Mouse (Mus musculus) embryonic facial prominence, embryonic 10.5 days (tissue): ENCODE measurements at regions not wholly inside any gene's neighbourhood (a gene's known extent, or its start where the extent isn't known, plus 50 kb on each side); places are given as distances from the start of the nearest gene placed in this dataset.

Source experiments
- DNase-seq: peaks from one replicate; pipeline ENCODE4 v3.0.0-alpha.2; 2017; ENCODE audit warnings: low spot score
- H3K27ac ChIP-seq: fragments of 300-500 bp; sonication (generic); replicated peaks from 2 replicates; pipeline ENCODE4 v1.5.1; 2016; ENCODE audit warnings: mild to moderate bottlenecking
- H3K27me3 ChIP-seq: fragments of 300-500 bp; sonication (generic); replicated peaks from 2 replicates; pipeline ENCODE4 v1.6.1; 2016; ENCODE audit warnings: low read depth, mild to moderate bottlenecking; ENCODE audit not compliant: poor library complexity, severe bottlenecking
- H3K36me3 ChIP-seq: fragments of 300-500 bp; sonication (generic); replicated peaks from 2 replicates; pipeline ENCODE4 v1.6.1; 2016; ENCODE audit warnings: mild to moderate bottlenecking, moderate library complexity
- H3K4me1 ChIP-seq: fragments of 300-500 bp; sonication (generic); 2 replicates; pipeline ENCODE4 v1.6.1; 2016
- H3K4me3 ChIP-seq: fragments of 300-500 bp; sonication (generic); 2 replicates; pipeline ENCODE4 v1.5.1; 2016; ENCODE audit warnings: mild to moderate bottlenecking, moderate library complexity
- H3K9me3 ChIP-seq: fragments of 300-500 bp; sonication (generic); 2 replicates; pipeline ENCODE4 v1.6.1; 2016; ENCODE audit warnings: mild to moderate bottlenecking
- WGBS: fragments of 180-500 bp; shearing (Covaris S2); methylation state at CpG from one replicate; pipeline ENCODE4 v1.1.7; 2016; 5-methylcytosine and 5-hydroxymethylcytosine counted together

DNA sequence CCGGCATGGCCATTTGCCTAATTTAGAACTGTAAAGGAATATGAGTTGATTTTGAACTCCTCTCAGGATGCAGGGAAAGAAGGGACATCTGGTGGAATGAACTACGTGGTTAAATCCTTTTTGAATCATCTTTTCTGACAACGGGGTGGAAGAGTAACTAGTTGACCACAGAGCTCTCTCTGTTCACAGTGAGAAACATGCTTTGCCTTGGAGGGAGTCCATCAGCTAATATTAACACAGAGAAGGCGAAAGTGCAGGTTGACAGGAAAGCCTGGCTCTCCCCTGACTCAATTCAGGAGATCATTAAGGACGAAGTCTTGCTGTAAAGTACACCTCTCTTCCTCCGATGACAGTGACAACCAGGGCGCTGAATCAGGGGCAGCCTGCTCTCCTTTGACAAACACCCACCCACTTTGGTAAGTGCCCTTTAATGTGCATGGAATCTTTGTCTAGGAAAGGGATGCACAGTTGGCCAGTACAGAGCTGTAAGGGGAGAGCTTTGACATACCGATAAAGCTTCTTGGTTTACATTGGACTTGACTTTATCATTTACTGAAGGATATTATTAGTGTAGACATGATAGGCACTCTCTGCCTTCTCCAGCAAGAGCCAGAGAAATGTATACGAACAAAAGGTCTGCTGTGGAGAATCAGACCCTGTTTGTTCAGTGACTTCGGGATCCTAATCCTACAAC lies 480.3 kb downstream of the Gm10295 start:
- Histone ChIP-seq H3K4me3 (no peak overlapping the region), H3K27me3 (no peaks in the 10 kb centered on the region), H3K9me3 (no peaks in the 10 kb centered on the region), H3K4me1 (peaks cover 8% of the 10 kb centered on the region; the same call in 1 of the 2 replicates), H3K27ac (no peak overlapping the region), H3K36me3 (no peaks in the 10 kb centered on the region)
- no peak for DNase-seq
- 58% methylated on average over 10 of the region's 10 CpGs for WGBS

DNA sequence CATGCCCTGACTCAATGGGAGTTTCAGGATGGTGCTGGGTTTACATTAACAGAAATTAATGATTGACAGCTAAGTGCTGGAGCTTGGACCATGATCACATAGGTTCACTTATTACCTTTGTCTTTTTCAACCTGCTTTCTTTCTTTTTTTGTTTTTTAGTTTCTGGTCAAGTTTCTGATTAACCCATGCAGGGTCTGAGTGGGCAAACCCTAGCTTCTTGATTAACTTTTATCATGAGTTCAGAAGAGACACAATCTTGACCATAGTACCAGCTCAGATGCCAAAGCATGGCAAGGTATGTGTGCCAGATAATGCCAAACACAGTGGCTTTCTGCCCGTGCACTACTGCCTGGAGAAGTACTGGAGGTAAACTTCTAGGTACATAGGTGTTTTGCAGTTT lies 482.2 kb downstream of the Gm10295 start:
- H3K36me3 ChIP-seq = no peaks in the 10 kb centered on the region
- no peak overlapping the region for H3K27ac ChIP-seq
- WGBS = 92% methylated on average over 1 of the region's 1 CpGs
- no peak for DNase-seq
- H3K27me3 ChIP-seq = no peaks in the 10 kb centered on the region
- peaks cover 10% of the 10 kb centered on the region; the same call in 1 of the 2 replicates for H3K4me1 ChIP-seq
- H3K4me3 ChIP-seq = no peak overlapping the region
- no peaks in the 10 kb centered on the region for H3K9me3 ChIP-seq

DNA sequence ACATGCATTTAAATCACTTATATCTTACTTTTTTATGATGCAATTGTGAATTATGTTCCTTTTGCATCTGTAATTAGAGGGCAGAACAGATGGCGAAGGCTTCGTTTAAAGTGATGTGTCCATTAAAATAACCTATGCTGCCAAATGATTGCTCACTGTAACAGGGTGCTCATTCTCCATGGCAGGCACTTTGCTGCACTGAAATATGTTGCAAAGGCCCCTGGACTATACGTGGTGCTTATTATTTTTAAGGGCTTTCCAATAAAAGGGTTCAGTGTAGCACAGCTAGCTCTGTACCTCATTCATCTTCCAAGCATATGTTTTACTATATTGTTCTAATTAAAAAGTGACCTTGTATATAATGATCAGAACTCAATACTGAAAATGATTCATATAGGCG lies 491.3 kb downstream of the Gm10295 start:
- no peak overlapping the region for H3K4me3 ChIP-seq
- no peak overlapping the region for H3K27ac ChIP-seq
- H3K36me3 ChIP-seq = no peaks in the 10 kb centered on the region
- DNase-seq = no peak
- WGBS = 89% methylated on average over 4 of the region's 4 CpGs
- 0 out of 2 replicates have a peak, but pooled peaks cover 9% of the 10 kb centered on the region for H3K4me1 ChIP-seq
- H3K27me3 ChIP-seq = no peaks in the 10 kb centered on the region
- H3K9me3 ChIP-seq = no peaks in the 10 kb centered on the region

DNA sequence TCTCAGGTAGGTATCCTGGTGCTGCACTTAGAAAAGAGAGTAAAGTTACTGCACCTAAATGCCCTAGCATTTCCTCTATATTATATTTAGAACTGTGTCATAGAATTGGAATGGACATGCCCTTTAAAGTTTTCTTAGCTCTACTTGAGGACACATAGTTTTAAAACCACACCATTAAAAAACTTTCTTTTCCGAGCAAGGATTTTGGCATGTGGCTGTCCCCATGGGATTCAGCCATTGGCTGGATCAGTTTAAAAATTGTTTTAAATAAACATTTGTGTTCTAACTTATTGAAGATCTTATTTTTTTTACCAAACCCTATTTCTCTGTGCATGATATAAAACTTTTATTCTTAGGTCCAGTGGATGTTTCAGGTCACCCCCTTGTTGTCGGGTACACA lies 484.2 kb upstream of the Nr2f2 start:
- H3K36me3 ChIP-seq = no peaks in the 10 kb centered on the region
- DNase-seq = no peak
- H3K4me1 ChIP-seq = peaks cover 25% of the 10 kb centered on the region
- no peak overlapping the region for H3K4me3 ChIP-seq
- H3K27me3 ChIP-seq = peaks cover 12% of the 10 kb centered on the region; the same call in 1 of the 2 replicates
- no peaks in the 10 kb centered on the region for H3K9me3 ChIP-seq
- H3K27ac ChIP-seq = no peak overlapping the region
- WGBS = 79% methylated on average over 2 of the region's 2 CpGs

DNA sequence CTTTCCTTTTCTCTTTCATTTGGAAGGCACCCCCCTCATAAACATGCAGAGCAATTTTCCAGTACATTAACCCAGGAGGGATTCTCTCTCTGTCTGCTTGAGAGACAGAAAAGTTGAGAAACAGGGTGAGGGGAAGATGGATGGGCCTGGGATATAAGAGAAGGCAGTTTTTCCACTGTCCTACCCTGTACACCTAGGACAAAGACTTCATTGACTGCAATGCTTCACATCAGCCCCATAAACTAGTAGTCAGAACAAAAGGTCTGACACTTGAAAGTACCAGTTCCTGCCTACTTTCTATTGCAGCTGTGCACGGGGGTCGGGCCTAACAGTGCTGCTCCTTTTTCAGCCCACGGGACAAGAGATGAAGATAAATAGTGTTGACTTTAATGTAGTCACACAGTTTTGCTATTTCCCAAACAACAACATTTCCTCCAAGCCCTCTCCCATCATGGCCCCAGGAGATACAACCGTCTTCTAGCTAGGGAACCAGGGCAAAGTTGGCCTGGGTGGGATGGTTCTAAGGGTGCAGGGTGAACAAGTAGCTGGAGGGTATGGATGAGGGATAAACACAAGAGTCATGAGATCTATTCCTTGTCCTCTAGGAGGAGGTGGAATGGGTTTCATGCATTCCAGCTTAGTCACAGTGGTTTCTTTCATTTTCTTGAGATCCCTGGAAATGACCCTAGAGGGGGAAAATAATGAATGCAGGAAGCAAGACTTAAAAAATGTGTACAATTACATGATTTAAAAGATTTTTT lies 481.7 kb upstream of the Nr2f2 start:
- H3K4me3 ChIP-seq = no peak overlapping the region
- H3K4me1 ChIP-seq = peaks cover 33% of the 10 kb centered on the region
- no peaks in the 10 kb centered on the region for H3K36me3 ChIP-seq
- H3K27ac ChIP-seq = no peak overlapping the region
- DNase-seq = no peak
- peaks cover 12% of the 10 kb centered on the region; the same call in 1 of the 2 replicates for H3K27me3 ChIP-seq
- H3K9me3 ChIP-seq = no peaks in the 10 kb centered on the region
- WGBS = 24% methylated on average over 4 of the region's 4 CpGs

DNA sequence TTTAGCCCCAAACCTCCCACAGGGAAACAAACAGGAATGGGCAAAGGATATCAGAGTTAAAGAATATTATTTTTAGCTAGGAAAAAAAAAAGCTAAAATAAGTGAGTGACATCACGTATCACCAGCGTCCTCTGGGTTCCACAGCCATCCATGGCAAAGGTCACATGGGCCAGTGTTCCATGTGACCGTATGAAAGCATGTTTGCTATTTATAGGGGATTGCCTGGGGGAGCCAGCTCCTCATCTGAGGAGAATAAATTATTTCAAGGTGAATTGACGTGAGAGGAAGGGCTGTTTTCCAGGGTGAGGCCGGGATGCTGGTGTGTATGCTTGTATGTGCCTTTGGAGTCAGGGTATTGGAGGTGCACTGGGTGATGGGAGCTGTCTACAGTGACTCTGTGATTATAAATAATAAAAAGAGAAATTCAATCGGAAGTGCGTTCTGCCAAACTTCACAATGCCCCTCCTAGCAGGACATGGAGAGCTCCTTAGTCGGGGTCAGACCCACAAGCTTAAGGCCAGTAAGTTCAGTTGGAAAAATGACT lies 481.0 kb upstream of the Nr2f2 start:
- Histone ChIP-seq H3K36me3 (no peaks in the 10 kb centered on the region), H3K27ac (no peak overlapping the region), H3K4me3 (no peak overlapping the region), H3K9me3 (no peaks in the 10 kb centered on the region), H3K27me3 (peaks cover 12% of the 10 kb centered on the region; the same call in 1 of the 2 replicates), H3K4me1 (peaks cover 33% of the 10 kb centered on the region)
- WGBS = 44% methylated on average over 8 of the region's 8 CpGs
- DNase-seq = peak; percentile 18

DNA sequence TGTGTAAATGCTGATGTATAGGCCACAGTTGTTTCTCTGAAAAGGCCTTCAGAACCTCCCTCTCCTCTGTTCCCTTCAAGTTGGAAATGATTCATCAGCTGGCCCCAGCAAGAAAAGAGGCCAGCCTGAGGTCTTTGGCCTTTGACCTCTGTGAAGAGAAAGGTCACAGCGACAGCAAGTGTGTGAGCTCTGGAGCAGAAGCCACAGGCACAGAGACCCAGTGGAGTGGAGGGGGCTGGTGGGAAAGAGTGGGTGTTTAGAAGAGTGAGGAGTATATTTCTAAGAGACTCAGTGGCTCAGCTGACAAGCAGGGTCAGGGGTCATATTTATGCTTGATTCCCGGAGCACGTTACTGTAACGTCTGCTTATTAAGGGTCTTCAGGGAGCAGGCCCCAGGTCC lies 479.5 kb upstream of the Nr2f2 start:
- DNase-seq = peak; percentile 59
- H3K4me1 ChIP-seq = peaks cover 33% of the 10 kb centered on the region
- no peaks in the 10 kb centered on the region for H3K36me3 ChIP-seq
- WGBS = 4% methylated on average over 4 of the region's 4 CpGs
- H3K4me3 ChIP-seq = no peak overlapping the region
- 0 out of 2 replicates have a peak overlapping the region, but pooled peaks have one; percentile 49 for H3K27ac ChIP-seq
- no peaks in the 10 kb centered on the region for H3K9me3 ChIP-seq
- peaks cover 12% of the 10 kb centered on the region; the same call in 1 of the 2 replicates for H3K27me3 ChIP-seq

DNA sequence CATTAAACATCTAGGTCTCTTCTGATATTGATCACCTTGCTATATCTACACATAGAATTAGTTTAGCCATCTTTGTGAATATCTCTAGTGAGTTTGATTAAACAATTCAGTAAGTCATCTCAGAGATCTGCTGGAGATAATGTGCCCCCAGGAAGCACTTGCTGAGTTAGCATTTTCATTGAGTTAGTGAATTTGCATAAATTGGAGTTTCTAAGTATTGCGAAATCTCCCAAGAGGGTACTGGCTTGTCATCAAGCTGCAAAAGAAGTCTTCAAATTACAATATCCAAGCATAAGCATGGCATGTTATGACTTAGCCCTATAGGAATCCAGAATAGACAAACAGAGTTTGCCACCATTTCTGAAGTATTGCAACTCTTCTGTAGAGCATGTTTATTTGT lies 473.6 kb upstream of the Nr2f2 start:
- H3K4me1 ChIP-seq = peaks cover 4% of the 10 kb centered on the region
- WGBS = 93% methylated on average over 1 of the region's 1 CpGs
- no peaks in the 10 kb centered on the region; the same call in 1 of the 2 replicates for H3K27me3 ChIP-seq
- DNase-seq = no peak
- no peak overlapping the region for H3K4me3 ChIP-seq
- no peaks in the 10 kb centered on the region for H3K36me3 ChIP-seq
- H3K27ac ChIP-seq = no peak overlapping the region
- no peaks in the 10 kb centered on the region for H3K9me3 ChIP-seq

DNA sequence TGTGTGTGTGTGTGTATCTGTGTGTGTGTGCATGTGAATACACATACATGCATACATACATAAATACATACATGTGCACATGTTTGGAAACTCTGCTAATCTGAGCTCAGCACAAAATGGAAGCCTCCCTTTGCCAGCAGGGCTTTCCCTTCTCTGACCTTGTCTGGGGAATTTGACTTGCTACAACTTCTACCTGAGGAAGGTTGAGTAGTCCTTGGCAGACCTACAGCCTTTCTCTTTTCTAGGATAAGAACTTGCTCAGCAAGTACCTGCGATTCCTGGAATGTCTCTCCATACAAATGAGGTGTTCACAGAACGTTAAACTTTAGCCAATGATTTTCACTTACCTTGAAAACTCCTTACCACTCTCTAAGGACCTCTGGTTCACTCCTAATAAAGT lies 472.7 kb upstream of the Nr2f2 start:
- H3K36me3 ChIP-seq = no peaks in the 10 kb centered on the region
- H3K4me1 ChIP-seq = no peaks in the 10 kb centered on the region; the same call in 1 of the 2 replicates
- H3K4me3 ChIP-seq = no peak overlapping the region
- no peak for DNase-seq
- WGBS = 91% methylated on average over 2 of the region's 2 CpGs
- no peaks in the 10 kb centered on the region for H3K27me3 ChIP-seq
- H3K27ac ChIP-seq = no peak overlapping the region
- no peaks in the 10 kb centered on the region for H3K9me3 ChIP-seq

DNA sequence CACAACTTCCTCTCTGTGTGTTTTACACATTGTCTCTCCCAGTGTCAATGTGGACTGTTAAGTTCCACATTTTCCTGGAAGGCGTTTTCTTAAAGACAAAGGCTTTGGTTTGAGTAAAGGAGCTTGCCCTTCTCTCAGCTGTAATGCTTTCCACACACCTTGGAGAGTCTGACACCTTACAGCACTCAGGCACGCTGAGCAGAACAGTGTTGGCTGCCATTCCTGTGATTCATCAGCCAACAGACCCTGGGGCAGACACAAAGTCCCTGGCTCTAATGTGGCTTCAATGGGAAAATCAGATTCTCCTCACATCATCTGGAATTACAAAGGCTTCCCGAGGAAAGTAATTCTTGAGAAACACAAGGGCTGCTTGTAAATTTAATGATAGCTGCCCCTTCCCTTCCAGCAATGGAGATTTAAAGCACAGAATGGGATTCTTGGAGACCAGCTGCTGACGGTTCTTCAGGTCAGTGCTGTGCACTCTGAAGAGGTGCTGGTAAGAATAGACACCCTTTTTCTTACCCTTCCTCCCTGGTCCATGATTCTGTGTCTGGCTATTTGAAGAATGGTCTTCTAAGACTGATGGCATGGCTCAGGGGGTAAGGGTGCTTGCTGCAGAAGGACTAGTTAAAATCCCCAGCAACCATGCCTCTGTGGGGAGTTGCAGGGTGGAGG lies 468.4 kb upstream of the Nr2f2 start:
- DNase-seq = no peak
- H3K4me1 ChIP-seq = no peaks in the 10 kb centered on the region; the same call in 1 of the 2 replicates
- 47% methylated on average over 4 of the region's 4 CpGs for WGBS
- no peak overlapping the region for H3K27ac ChIP-seq
- H3K4me3 ChIP-seq = no peak overlapping the region
- H3K36me3 ChIP-seq = no peaks in the 10 kb centered on the region
- H3K27me3 ChIP-seq = no peaks in the 10 kb centered on the region
- no peaks in the 10 kb centered on the region for H3K9me3 ChIP-seq

DNA sequence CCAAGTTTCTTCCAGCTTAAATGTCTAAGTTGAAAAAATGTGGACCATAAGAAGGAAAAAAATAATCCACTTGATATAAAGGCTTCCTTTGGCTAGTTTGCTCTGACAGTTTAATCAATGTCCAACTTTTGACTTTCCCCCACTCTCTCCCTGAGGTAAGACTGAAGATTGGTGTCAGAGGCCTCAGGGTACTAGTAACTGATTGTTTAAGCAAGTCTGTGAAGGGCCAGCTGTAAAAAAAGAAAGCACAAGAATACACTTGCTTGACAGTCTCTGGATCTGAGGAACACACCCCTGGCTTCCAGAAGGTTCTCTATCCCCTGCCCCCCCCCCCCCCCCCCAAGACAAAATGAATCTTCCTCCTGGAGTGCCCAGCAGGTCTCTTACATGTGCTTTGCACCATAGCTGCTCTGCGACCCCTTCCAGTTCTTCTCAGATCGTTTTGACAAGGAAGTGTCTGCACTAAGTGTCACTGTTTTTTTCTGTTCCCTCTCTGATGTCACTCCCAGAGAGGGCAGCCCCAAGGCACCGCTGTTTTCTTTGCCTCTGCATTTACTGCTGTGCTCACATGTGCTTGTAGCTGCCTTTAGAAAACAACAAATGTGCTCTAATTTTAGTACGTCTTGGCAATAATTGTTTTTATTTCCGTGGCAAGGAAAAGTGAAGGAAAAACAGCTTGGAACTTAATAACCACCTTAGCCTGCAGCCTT lies 462.1 kb upstream of the Nr2f2 start:
- peaks cover 13% of the 10 kb centered on the region for H3K4me1 ChIP-seq

DNA sequence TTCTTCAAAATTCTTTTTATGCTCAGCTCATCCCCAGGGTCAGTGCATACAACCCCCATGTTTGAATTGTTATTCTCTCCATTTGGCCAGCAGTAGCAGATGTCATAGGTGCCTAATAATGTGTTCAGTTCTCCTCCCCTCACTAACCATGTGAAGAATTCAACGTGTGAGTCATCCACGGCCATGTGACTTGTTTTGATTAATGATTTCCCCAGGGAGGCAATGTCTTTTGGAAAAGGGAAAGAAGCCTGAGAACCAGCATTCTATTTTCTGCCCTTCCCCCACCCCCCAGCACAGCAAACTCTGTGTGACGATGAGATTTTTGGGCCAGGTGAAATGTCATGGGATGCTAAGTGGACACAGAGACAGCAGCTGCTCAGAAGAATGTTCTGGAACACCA lies 459.5 kb upstream of the Nr2f2 start:
- H3K27me3 ChIP-seq = no peaks in the 10 kb centered on the region; the same call in 1 of the 2 replicates
- DNase-seq = no peak
- H3K9me3 ChIP-seq = no peaks in the 10 kb centered on the region
- no peaks in the 10 kb centered on the region for H3K36me3 ChIP-seq
- no peak overlapping the region for H3K4me3 ChIP-seq
- no peak overlapping the region for H3K27ac ChIP-seq
- peaks cover 36% of the 10 kb centered on the region for H3K4me1 ChIP-seq
- 47% methylated on average over 3 of the region's 3 CpGs for WGBS

More for the DNA sequence above, 462.1 kb upstream of the Nr2f2 start:
- no peaks in the 10 kb centered on the region for H3K9me3 ChIP-seq
- 44% methylated on average over 5 of the region's 5 CpGs for WGBS
- H3K4me3 ChIP-seq = no peak overlapping the region
- no peaks in the 10 kb centered on the region for H3K36me3 ChIP-seq
- H3K27ac ChIP-seq = no peak overlapping the region
- no peaks in the 10 kb centered on the region for H3K27me3 ChIP-seq
- DNase-seq = no peak
